Comparison of ENCODE assay signal across 7 mouse cellular contexts in genomic region chrX:142390247-142390908, GRCm38 (mm10). TPM values are rescaled to one million over a fixed set of nuclear protein-coding genes. Genes with fewer than 3 reads are reported as not detected.
DNase-seq lines count a peak whose midpoint lies in the region; ATAC-seq lines count a peak whose summit lies in the region.

TSS of gene Acsl4 (minus strand) at chrX:142390535.

- no peaks in the 10 kb centered on the region for H3K36me3 ChIP-seq in intestine, embryonic 15.5 days
- H3K36me3 ChIP-seq in midbrain, embryonic 10.5 days = no peaks in the 10 kb centered on the region

- H3K4me3 ChIP-seq in intestine, embryonic 15.5 days (replicated peaks) = peak within 1 kb of the TSS; percentile 53
- H3K4me3 ChIP-seq in midbrain, embryonic 10.5 days = peak within 1 kb of the TSS; percentile 67

- peaks cover 3% of the 10 kb centered on the region; the same call in 1 of the 2 replicates for H3K27me3 ChIP-seq in intestine, embryonic 15.5 days (replicated peaks)
- H3K27me3 ChIP-seq in midbrain, embryonic 10.5 days (ENCODE audit: low read depth, poor library complexity, severe bottlenecking) = peaks cover 57% of the 10 kb centered on the region

- WGBS in intestine, embryonic 15.5 days = 14% methylated on average over 51 of the region's 59 CpGs
- WGBS in midbrain, embryonic 10.5 days = 21% methylated on average over 45 of the region's 59 CpGs

- H3K27ac ChIP-seq in intestine, embryonic 15.5 days = peak within 1 kb of the TSS; percentile 72
- peak within 1 kb of the TSS; percentile 90 for H3K27ac ChIP-seq in midbrain, embryonic 10.5 days (replicated peaks)

- H3K4me1 ChIP-seq in intestine, embryonic 15.5 days (replicated peaks) = no peaks in the 10 kb centered on the region
- H3K4me1 ChIP-seq in midbrain, embryonic 10.5 days = peaks cover 9% of the 10 kb centered on the region

- H3K9me3 ChIP-seq in intestine, embryonic 15.5 days = no peaks in the 10 kb centered on the region
- H3K9me3 ChIP-seq in midbrain, embryonic 10.5 days (replicated peaks) = no peaks in the 10 kb centered on the region

- peak within 1 kb of the TSS; percentile 60 for H3K9ac ChIP-seq in intestine, embryonic 15.5 days

- intact Hi-C loops in left cerebral cortex, postnatal 25 days (cut with DNase I) = loop anchor here (5.0 kb wide), 2 partner anchors 92 to 292 kb away; partner anchors contain the start of gene Tmem164

- ATAC-seq in intestine, embryonic 15.5 days = peak; percentile 99

- peak; percentile 94 to 96 for DNase-seq in adrenal gland, adult (ENCODE audit: inconsistent age in 2 of 2, low spot score in 1 of 2)
- peak; percentile 89 for DNase-seq in embryo, embryonic 10.5 days (ENCODE audit: low spot score)
- peak; percentile 92 for DNase-seq in gastrocnemius, postnatal 25 days
- peak; percentile 83 to 88 for DNase-seq in left cerebral cortex, postnatal 25 days (ENCODE audit: low spot score in 2 of 2)
- DNase-seq in midbrain, embryonic 10.5 days (ENCODE audit: low spot score) = peak; percentile 88
- DNase-seq in right cerebral cortex, postnatal 4 days = peak; percentile 78

- peak within 1 kb of the TSS; percentile 60 for H3K4me2 ChIP-seq in intestine, embryonic 15.5 days (replicated peaks)

RNA-seq across cellular contexts. Expression of gene Acsl4, which starts in this region (rescaled TPM):
- 10 to 100 TPM; 19.1 to 21.5 TPM for total RNA-seq in gastrocnemius, postnatal 25 days (2021)
- polyA plus RNA-seq in intestine, embryonic 15.5 days (2015; fragmentation: Nextera tagmentation; extraction: Ambion mirVana) = 10.9 and 12.6 TPM in 2 replicates
- 10 to 100 TPM; 68.3 to 78.8 TPM for total RNA-seq in left cerebral cortex, postnatal 25 days (2021)
- 22.0 and 24.3 TPM in 2 replicates for polyA plus RNA-seq in midbrain, embryonic 10.5 days (2016; fragmentation: Nextera tagmentation; extraction: Ambion mirVana)

Comparison
In these comparisons a context has a peak if more than half of its experiments do, and no peak if none do; other contexts are left out.
1. Peak in every context shown above with its lines: DNase-seq, ATAC-seq, H3K4me3 ChIP-seq and H3K27ac ChIP-seq.